Mouse (Mus musculus) E14TG2a.4 (cell line): ENCODE measurements around the gene Olfr1393.
"Not testable (repeated sequence)": the region's sequence is repeated elsewhere in the genome, so short reads cannot be mapped to it uniquely, and the experiment has no call there.

Experiments used
- H3K27me3 ChIP-seq: 2 replicates; pipeline ENCODE4 v1.6.1; 2014; ENCODE audit warnings: low read length, control low read depth; ENCODE audit not compliant: insufficient read depth
- H3K36me3 ChIP-seq: 2 replicates; pipeline ENCODE4 v1.6.1; 2014; ENCODE audit warnings: low read length, control low read depth; ENCODE audit not compliant: insufficient read depth
- H3K4me1 ChIP-seq: replicated peaks from 2 replicates; pipeline ENCODE4 v1.6.1; 2014; ENCODE audit warnings: low read depth, low read length, control low read depth
- H3K4me3 ChIP-seq: replicated peaks from 2 replicates; pipeline ENCODE4 v1.5.1; 2014; ENCODE audit warnings: mild to moderate bottlenecking, low read length
- H3K9me3 ChIP-seq: 2 replicates; pipeline ENCODE4 v1.6.1; 2014; ENCODE audit warnings: low read length, control low read depth
- CTCF ChIP-seq: conservative IDR thresholded peaks from 2 replicates; pipeline ENCODE4 v1.5.1; 2014; ENCODE audit warnings: low read length
- NANOG ChIP-seq: IDR thresholded peaks from 2 replicates; pipeline ENCODE4 v1.6.1; 2014; ENCODE audit warnings: borderline replicate concordance, low read length, mixed read lengths
- POU5F1 ChIP-seq: IDR thresholded peaks from 2 replicates; pipeline ENCODE4 v1.6.1; 2014; ENCODE audit warnings: low read length, borderline replicate concordance

Gene Olfr1393

GRCm38 (mm10) chr11:49287251-49287650, 9.1 kb downstream of the Olfr1393 start:
- Histone ChIP-seq H3K4me3 (no peak overlapping the region), H3K36me3 (no peaks in the 10 kb centered on the region), H3K9me3 (no peaks in the 10 kb centered on the region), H3K4me1 (no peaks in the 10 kb centered on the region), H3K27me3 (no peaks in the 10 kb centered on the region)
- no peak for TF ChIP-seq CTCF
- no peak for TF ChIP-seq POU5F1
- TF ChIP-seq NANOG, result no peak

GRCm38 (mm10) chr11:49292777-49293176, 14.7 kb downstream of the Olfr1393 start:
- H3K9me3 ChIP-seq, result no peaks in the 10 kb centered on the region
- no peaks in the 10 kb centered on the region for H3K36me3 ChIP-seq
- no peaks in the 10 kb centered on the region for H3K27me3 ChIP-seq
- H3K4me3 ChIP-seq, result no peak overlapping the region
- H3K4me1 ChIP-seq, result no peaks in the 10 kb centered on the region
- no peak for TF ChIP-seq POU5F1
- TF ChIP-seq NANOG, result no peak
- no peak for TF ChIP-seq CTCF

- Histone ChIP-seq H3K4me3 (no peak within 1 kb of the TSS), H3K4me1 (no peaks in the 10 kb centered on the region), H3K36me3 (no peaks in the 10 kb centered on the region), H3K9me3 (peaks cover 8% of the 10 kb centered on the region), H3K27me3 (no peaks in the 10 kb centered on the region)
- TF ChIP-seq NANOG, result no peak
- no peak for TF ChIP-seq CTCF
- TF ChIP-seq POU5F1, result no peak
Measured at GRCm38 (mm10) chr11:49304441-49304840, 26.3 kb downstream of the Olfr1393 start, which contains the start of gene Olfr10. Gene Olfr10 (plus strand): TSS chr11:49304741.

- H3K4me1 ChIP-seq, H3K9me3 ChIP-seq, H3K27me3 ChIP-seq, H3K4me3 ChIP-seq, H3K36me3 ChIP-seq: not testable (repeated sequence)
- TF ChIP-seq NANOG, result 0 out of 2 replicates have a peak, but pooled peaks have one; percentile 52
Measured at GRCm38 (mm10) chr11:49308547-49308946, 30.4 kb downstream of the Olfr1393 start.

GRCm38 (mm10) chr11:49322442-49322841, 44.3 kb downstream of the Olfr1393 start, which contains the start of gene Olfr1391:
Gene Olfr1391 (plus strand): TSS chr11:49322742.
- Histone ChIP-seq H3K4me3 (no peak within 1 kb of the TSS), H3K9me3 (no peaks in the 10 kb centered on the region)

GRCm38 (mm10) chr11:49326726-49327125, 48.6 kb downstream of the Olfr1393 start:
- TF ChIP-seq CTCF, result no peak
- no peak for TF ChIP-seq POU5F1
- TF ChIP-seq NANOG, result no peak
- no peaks in the 10 kb centered on the region for H3K4me1 ChIP-seq
- no peak overlapping the region for H3K4me3 ChIP-seq

More at GRCm38 (mm10) chr11:49322442-49322841, 44.3 kb downstream of the Olfr1393 start, which contains the start of gene Olfr1391:
- TF ChIP-seq NANOG, result no peak
- TF ChIP-seq CTCF, result no peak
- TF ChIP-seq POU5F1, result no peak
- H3K27me3 ChIP-seq, result no peaks in the 10 kb centered on the region
- no peaks in the 10 kb centered on the region for H3K36me3 ChIP-seq
- H3K4me1 ChIP-seq, result no peaks in the 10 kb centered on the region

GRCm38 (mm10) chr11:49329686-49330085, 51.6 kb downstream of the Olfr1393 start:
- TF ChIP-seq NANOG, result no peak
- no peak for TF ChIP-seq CTCF
- TF ChIP-seq POU5F1, result no peak
- H3K4me3 ChIP-seq, result no peak overlapping the region
- H3K27me3 ChIP-seq, result no peaks in the 10 kb centered on the region

More at GRCm38 (mm10) chr11:49326726-49327125, 48.6 kb downstream of the Olfr1393 start:
- Histone ChIP-seq H3K9me3 (no peaks in the 10 kb centered on the region), H3K36me3 (no peaks in the 10 kb centered on the region), H3K27me3 (no peaks in the 10 kb centered on the region)

More at GRCm38 (mm10) chr11:49329686-49330085, 51.6 kb downstream of the Olfr1393 start:
- Histone ChIP-seq H3K4me1 (no peaks in the 10 kb centered on the region), H3K9me3 (no peaks in the 10 kb centered on the region), H3K36me3 (no peaks in the 10 kb centered on the region)
